Mouse (Mus musculus) lung, postnatal 0 days (tissue): ENCODE data around the gene Efna5.

Experiments
- CTCF ChIP-seq: IDR thresholded peaks from 2 replicates; pipeline ENCODE4 v1.5.1; 2016; ENCODE audit warnings: antibody characterized with exemption, mild to moderate bottlenecking
- EP300 ChIP-seq: IDR thresholded peaks from 2 replicates; pipeline ENCODE4 v1.6.1; 2016; ENCODE audit warnings: antibody characterized with exemption, mild to moderate bottlenecking, control low read depth

DNA sequence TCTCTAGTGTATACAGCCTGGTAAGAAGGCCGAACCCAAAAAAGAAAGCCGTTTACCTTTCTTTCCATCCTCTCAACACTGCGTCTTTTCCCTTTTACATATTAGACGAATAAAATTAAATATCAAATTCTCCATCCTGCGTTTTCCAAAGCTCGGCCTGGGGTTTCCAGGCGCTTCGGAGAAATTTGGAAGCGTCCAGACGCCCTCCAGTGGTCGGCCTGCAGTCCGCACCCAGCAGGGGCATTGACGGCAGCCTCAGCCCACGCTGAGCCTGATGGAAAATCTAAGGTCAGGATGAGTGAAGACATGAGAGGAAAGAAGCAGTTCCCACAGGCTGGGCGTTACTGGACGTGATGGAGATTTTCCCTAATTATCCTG is 3.0 kb upstream of the Efna5 start:
- TF ChIP-seq CTCF (peak; percentile 89), EP300 (no peak; the same call in 1 of the 2 replicates)
